Mouse (Mus musculus): ENCODE data around the gene Dlg2. TPM values are rescaled to one million over a fixed set of nuclear protein-coding genes. Genes with fewer than 3 reads are reported as not detected.

The Dlg2 gene
- total and polyA plus RNA-seq, 3 experiments, result 0.72 to 1.9 (median 1.7) TPM

- DNase-seq, result no peak
- Histone ChIP-seq H3K36me3 (ENCODE audit: control insufficient read depth, insufficient read depth, low read length) (no peaks in the 10 kb centered on the region), H3K9ac (ENCODE audit: low read depth, low read length) (no peak overlapping the region), H3K79me2 (replicated peaks; ENCODE audit: control insufficient read depth, insufficient read depth, low read length) (no peaks in the 10 kb centered on the region), H3K27me3 (ENCODE audit: control insufficient read depth, insufficient read depth, low read length) (no peaks in the 10 kb centered on the region), H3K27ac (no peak overlapping the region), H3K4me1 (ENCODE audit: control insufficient read depth, insufficient read depth, low read length) (no peaks in the 10 kb centered on the region), H3K4me3 (no peak overlapping the region)
- WGBS, result 13% methylated on average over 2 of the region's 2 CpGs
- intact Hi-C loops (cut with DNase I), result no loop called here
- TF ChIP-seq EP300 (IDR thresholded peaks at IDR 0.05; ENCODE audit: insufficient read depth, low read depth, low read length) (no peak), CTCF (IDR thresholded peaks at IDR 0.05) (no peak), POLR2A (IDR thresholded peaks at IDR 0.05; ENCODE audit: insufficient read depth, low read depth, low read length) (no peak)
Observed at GRCm38 (mm10) chr7:92047271-92047670, 1570.8 kb downstream of the Dlg2 start.

- 75% methylated on average over 1 of the region's 1 CpGs for WGBS
- Histone ChIP-seq H3K27ac (no peak overlapping the region), H3K4me3 (no peak overlapping the region), H3K36me3 (ENCODE audit: control insufficient read depth, insufficient read depth, low read length) (no peaks in the 10 kb centered on the region), H3K79me2 (replicated peaks; ENCODE audit: control insufficient read depth, insufficient read depth, low read length) (no peaks in the 10 kb centered on the region), H3K27me3 (ENCODE audit: control insufficient read depth, insufficient read depth, low read length) (no peaks in the 10 kb centered on the region), H3K9ac (ENCODE audit: low read depth, low read length) (no peak overlapping the region), H3K4me1 (ENCODE audit: control insufficient read depth, insufficient read depth, low read length) (no peaks in the 10 kb centered on the region)
- TF ChIP-seq CTCF (IDR thresholded peaks at IDR 0.05) (no peak), POLR2A (IDR thresholded peaks at IDR 0.05; ENCODE audit: insufficient read depth, low read depth, low read length) (no peak), EP300 (IDR thresholded peaks at IDR 0.05; ENCODE audit: insufficient read depth, low read depth, low read length) (no peak)
- no peak for DNase-seq
- intact Hi-C loops (cut with DNase I), result no loop called here
Observed at GRCm38 (mm10) chr7:92048876-92049275, 1572.4 kb downstream of the Dlg2 start.

- Histone ChIP-seq H3K4me3 (no peak overlapping the region), H3K9ac (ENCODE audit: low read depth, low read length) (no peak overlapping the region)
Observed at GRCm38 (mm10) chr7:92066851-92067250, 1590.4 kb downstream of the Dlg2 start.

GRCm38 (mm10) chr7:92087429-92087828 lies 1611.0 kb downstream of the Dlg2 start:
- no peaks in the 10 kb centered on the region for H3K27me3 ChIP-seq (ENCODE audit: control insufficient read depth, insufficient read depth, low read length)
- no peaks in the 10 kb centered on the region for H3K36me3 ChIP-seq (ENCODE audit: control insufficient read depth, insufficient read depth, low read length)
- 37% methylated on average over 3 of the region's 3 CpGs for WGBS
- no peak overlapping the region for H3K4me3 ChIP-seq
- H3K9ac ChIP-seq (ENCODE audit: low read depth, low read length), result no peak overlapping the region
- intact Hi-C loops (cut with DNase I), result no loop called here
- DNase-seq, result no peak
- H3K79me2 ChIP-seq (replicated peaks; ENCODE audit: control insufficient read depth, insufficient read depth, low read length), result no peaks in the 10 kb centered on the region
- H3K4me1 ChIP-seq (ENCODE audit: control insufficient read depth, insufficient read depth, low read length), result no peaks in the 10 kb centered on the region
- no peak overlapping the region for H3K27ac ChIP-seq
- TF ChIP-seq POLR2A (IDR thresholded peaks at IDR 0.05; ENCODE audit: insufficient read depth, low read depth, low read length), result no peak
- TF ChIP-seq CTCF (IDR thresholded peaks at IDR 0.05), result no peak
- no peak for TF ChIP-seq EP300 (IDR thresholded peaks at IDR 0.05; ENCODE audit: insufficient read depth, low read depth, low read length)

More at GRCm38 (mm10) chr7:92066851-92067250, 1590.4 kb downstream of the Dlg2 start:
- H3K4me1 ChIP-seq (ENCODE audit: control insufficient read depth, insufficient read depth, low read length), result no peaks in the 10 kb centered on the region
- no peak for DNase-seq
- no peaks in the 10 kb centered on the region for H3K79me2 ChIP-seq (replicated peaks; ENCODE audit: control insufficient read depth, insufficient read depth, low read length)
- intact Hi-C loops (cut with DNase I), result no loop called here
- no peaks in the 10 kb centered on the region for H3K27me3 ChIP-seq (ENCODE audit: control insufficient read depth, insufficient read depth, low read length)
- no peak for TF ChIP-seq POLR2A (IDR thresholded peaks at IDR 0.05; ENCODE audit: insufficient read depth, low read depth, low read length)
- no peak for TF ChIP-seq EP300 (IDR thresholded peaks at IDR 0.05; ENCODE audit: insufficient read depth, low read depth, low read length)
- no peak for TF ChIP-seq CTCF (IDR thresholded peaks at IDR 0.05)
- H3K36me3 ChIP-seq (ENCODE audit: control insufficient read depth, insufficient read depth, low read length), result no peaks in the 10 kb centered on the region
- H3K27ac ChIP-seq, result no peak overlapping the region
- 63% methylated on average over 4 of the region's 4 CpGs for WGBS

GRCm38 (mm10) chr7:92093860-92094259 lies 1617.4 kb downstream of the Dlg2 start:
- intact Hi-C loops (cut with DNase I), result no loop called here
- no peak overlapping the region for H3K27ac ChIP-seq

GRCm38 (mm10) chr7:92095198-92095597 lies 1618.7 kb downstream of the Dlg2 start:
- H3K4me3 ChIP-seq, result no peak overlapping the region
- intact Hi-C loops (cut with DNase I), result no loop called here
- 44% methylated on average over 3 of the region's 3 CpGs for WGBS
- no peaks in the 10 kb centered on the region for H3K36me3 ChIP-seq (ENCODE audit: control insufficient read depth, insufficient read depth, low read length)
- no peaks in the 10 kb centered on the region for H3K79me2 ChIP-seq (replicated peaks; ENCODE audit: control insufficient read depth, insufficient read depth, low read length)
- no peak overlapping the region for H3K27ac ChIP-seq
- H3K27me3 ChIP-seq (ENCODE audit: control insufficient read depth, insufficient read depth, low read length), result no peaks in the 10 kb centered on the region
- TF ChIP-seq CTCF (IDR thresholded peaks at IDR 0.05) (no peak), POLR2A (IDR thresholded peaks at IDR 0.05; ENCODE audit: insufficient read depth, low read depth, low read length) (no peak), EP300 (IDR thresholded peaks at IDR 0.05; ENCODE audit: insufficient read depth, low read depth, low read length) (no peak)
- H3K9ac ChIP-seq (ENCODE audit: low read depth, low read length), result no peak overlapping the region
- H3K4me1 ChIP-seq (ENCODE audit: control insufficient read depth, insufficient read depth, low read length), result no peaks in the 10 kb centered on the region
- no peak for DNase-seq

More at GRCm38 (mm10) chr7:92093860-92094259, 1617.4 kb downstream of the Dlg2 start:
- Histone ChIP-seq H3K9ac (ENCODE audit: low read depth, low read length) (no peak overlapping the region), H3K4me1 (ENCODE audit: control insufficient read depth, insufficient read depth, low read length) (no peaks in the 10 kb centered on the region), H3K27me3 (ENCODE audit: control insufficient read depth, insufficient read depth, low read length) (no peaks in the 10 kb centered on the region), H3K4me3 (no peak overlapping the region), H3K79me2 (replicated peaks; ENCODE audit: control insufficient read depth, insufficient read depth, low read length) (no peaks in the 10 kb centered on the region), H3K36me3 (ENCODE audit: control insufficient read depth, insufficient read depth, low read length) (no peaks in the 10 kb centered on the region)
- peak; percentile 23 to 28 for DNase-seq
- 2% methylated on average over 3 of the region's 3 CpGs for WGBS
- TF ChIP-seq POLR2A (IDR thresholded peaks at IDR 0.05; ENCODE audit: insufficient read depth, low read depth, low read length) (no peak), CTCF (IDR thresholded peaks at IDR 0.05) (peak; percentile 66), EP300 (IDR thresholded peaks at IDR 0.05; ENCODE audit: insufficient read depth, low read depth, low read length) (no peak)
